Mouse (Mus musculus): Measurements from ENCODE around the gene Otof. TPM values are rescaled to one million over a fixed set of nuclear protein-coding genes. Genes with fewer than 3 reads are reported as not detected.

Gene Otof
- polyA plus RNA-seq, 1 experiment from 2014 or later = not detected

DNA sequence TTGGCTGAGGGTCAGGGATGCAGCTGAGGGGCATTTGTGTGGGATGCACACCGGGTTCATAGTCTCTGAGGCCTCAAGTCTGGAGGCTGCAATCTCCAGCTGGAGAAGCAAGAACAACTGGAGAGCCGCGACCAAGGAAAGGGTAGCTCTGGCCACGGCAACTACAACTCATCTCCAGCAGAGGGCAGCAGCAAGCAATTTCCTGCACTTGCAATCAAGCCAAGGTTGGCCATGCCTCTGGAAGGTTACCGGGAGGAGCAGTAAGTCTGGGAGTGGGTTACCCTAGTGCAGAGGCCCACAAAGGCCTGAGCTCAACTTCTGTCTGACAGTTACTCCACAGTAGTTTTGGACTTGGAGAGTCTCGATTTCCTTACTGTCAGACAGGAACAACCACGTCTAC, 70.3 kb downstream of the Otof start:
- H3K4me3 ChIP-seq (ENCODE audit: low read depth, low read length) = no peak overlapping the region
- ATAC-seq (no peak), DNase-seq (peak; percentile 76)
- peak; percentile 88 for TF ChIP-seq CTCF (IDR thresholded peaks at IDR 0.05; ENCODE audit: low read depth)
- no peak for TF ChIP-seq EP300 (IDR thresholded peaks at IDR 0.05; ENCODE audit: low read depth)
- no peak overlapping the region for H3K9ac ChIP-seq (replicated peaks)
- no peaks in the 10 kb centered on the region for H3K4me1 ChIP-seq (ENCODE audit: insufficient read depth)
- no peaks in the 10 kb centered on the region for H3K27me3 ChIP-seq (ENCODE audit: insufficient read depth, low read length)
- no peak overlapping the region for H3K4me2 ChIP-seq (ENCODE audit: low read depth, low read length)
- 20% methylated on average over 7 of the region's 7 CpGs for WGBS (ENCODE audit: insufficient replicate concordance)
- H3K36me3 ChIP-seq (replicated peaks; ENCODE audit: insufficient read depth, low read length) = no peaks in the 10 kb centered on the region
- H3K27ac ChIP-seq (ENCODE audit: low read depth) = no peak overlapping the region
- H3K9me3 ChIP-seq (ENCODE audit: low read length) = no peaks in the 10 kb centered on the region

DNA sequence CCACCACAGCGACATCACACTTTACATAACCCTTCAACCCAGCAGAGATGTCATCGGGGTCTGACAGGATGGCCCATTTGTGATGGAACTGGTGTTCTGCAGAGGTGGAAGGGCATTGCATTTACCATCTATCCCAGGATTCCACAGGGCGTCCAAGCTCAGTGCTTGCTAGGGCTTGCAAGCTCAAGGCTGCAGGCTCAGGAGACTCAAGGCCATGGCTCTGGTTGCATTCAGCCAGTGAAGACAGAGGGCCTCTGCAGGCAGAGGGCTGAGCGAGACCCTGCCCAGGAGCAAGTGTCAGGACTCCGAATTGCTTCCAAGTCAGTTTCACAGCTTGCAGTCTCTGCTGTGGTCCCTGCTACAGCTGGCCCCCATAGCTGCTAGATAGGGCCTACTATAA, 71.9 kb downstream of the Otof start:
- DNase-seq = no peak
- Histone ChIP-seq H3K36me3 (replicated peaks; ENCODE audit: insufficient read depth, low read length) (no peaks in the 10 kb centered on the region), H3K4me2 (ENCODE audit: low read depth, low read length) (no peak overlapping the region), H3K9me3 (ENCODE audit: low read length) (no peaks in the 10 kb centered on the region), H3K4me3 (ENCODE audit: low read depth, low read length) (no peak overlapping the region), H3K27me3 (ENCODE audit: insufficient read depth, low read length) (no peaks in the 10 kb centered on the region), H3K9ac (replicated peaks) (no peak overlapping the region), H3K4me1 (ENCODE audit: insufficient read depth) (no peaks in the 10 kb centered on the region), H3K27ac (ENCODE audit: low read depth) (no peak overlapping the region)
- WGBS (ENCODE audit: insufficient replicate concordance) = 81% methylated on average over 5 of the region's 5 CpGs
- no peak for TF ChIP-seq EP300 (IDR thresholded peaks at IDR 0.05; ENCODE audit: low read depth)
- no peak for TF ChIP-seq CTCF (IDR thresholded peaks at IDR 0.05; ENCODE audit: low read depth)
- no peak for ATAC-seq

DNA sequence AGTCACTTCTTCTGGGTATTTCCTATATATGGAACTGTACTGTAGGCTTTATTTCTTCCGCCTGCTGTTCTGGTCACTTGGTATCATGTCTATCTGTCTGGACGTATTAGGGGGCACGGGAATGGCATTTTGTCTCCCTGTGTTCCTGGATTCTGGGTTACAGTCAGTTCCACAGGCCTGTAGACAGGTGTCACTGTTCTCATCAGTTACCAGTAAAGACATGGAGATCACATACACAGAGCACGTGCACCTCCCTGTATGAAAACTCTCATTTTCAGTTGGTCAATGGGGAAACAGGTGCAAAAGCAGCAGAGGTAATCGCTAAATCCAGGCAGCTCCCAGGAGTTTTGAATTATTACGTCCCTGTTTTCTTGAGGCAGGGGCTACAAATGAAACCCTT, 74.0 kb downstream of the Otof start:
- 68% methylated on average over 6 of the region's 6 CpGs for WGBS (ENCODE audit: insufficient replicate concordance)
- DNase-seq = no peak
- Histone ChIP-seq H3K4me2 (ENCODE audit: low read depth, low read length) (no peak overlapping the region), H3K27me3 (ENCODE audit: insufficient read depth, low read length) (no peaks in the 10 kb centered on the region), H3K4me3 (ENCODE audit: low read depth, low read length) (no peak overlapping the region), H3K9me3 (ENCODE audit: low read length) (no peaks in the 10 kb centered on the region), H3K9ac (replicated peaks) (no peak overlapping the region), H3K27ac (ENCODE audit: low read depth) (no peak overlapping the region), H3K4me1 (ENCODE audit: insufficient read depth) (no peaks in the 10 kb centered on the region), H3K36me3 (replicated peaks; ENCODE audit: insufficient read depth, low read length) (no peaks in the 10 kb centered on the region)
- no peak for ATAC-seq
- TF ChIP-seq CTCF (IDR thresholded peaks at IDR 0.05; ENCODE audit: low read depth) = no peak
- TF ChIP-seq EP300 (IDR thresholded peaks at IDR 0.05; ENCODE audit: low read depth) = no peak

DNA sequence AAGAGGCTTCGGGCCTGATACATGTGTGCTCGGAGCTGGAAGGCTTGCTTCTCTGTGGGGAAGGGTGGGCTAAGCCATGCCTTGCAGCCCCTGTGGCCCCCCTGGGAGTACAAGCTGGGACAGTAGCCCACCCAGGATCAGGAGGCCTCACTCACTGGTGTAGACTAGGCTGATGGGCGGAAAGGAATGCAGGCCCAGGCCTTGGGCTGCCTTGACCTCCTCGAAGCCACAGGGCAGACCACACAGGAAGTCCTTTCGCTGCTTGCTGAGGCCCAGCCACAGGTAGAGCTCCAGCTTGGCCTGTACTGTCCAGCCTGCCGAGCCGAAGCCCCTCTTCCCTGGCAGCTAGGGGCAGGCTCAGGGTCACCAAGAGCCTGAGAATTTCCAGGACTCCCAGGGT, 78.9 kb downstream of the Otof start:
- no peak for ATAC-seq
- H3K9me3 ChIP-seq (ENCODE audit: low read length) = no peaks in the 10 kb centered on the region
- no peak overlapping the region for H3K4me3 ChIP-seq (ENCODE audit: low read depth, low read length)
- TF ChIP-seq CTCF (IDR thresholded peaks at IDR 0.05; ENCODE audit: low read depth) = no peak
- no peak for TF ChIP-seq EP300 (IDR thresholded peaks at IDR 0.05; ENCODE audit: low read depth)
- 42% methylated on average over 7 of the region's 7 CpGs for WGBS (ENCODE audit: insufficient replicate concordance)
- DNase-seq = no peak
- no peaks in the 10 kb centered on the region for H3K36me3 ChIP-seq (replicated peaks; ENCODE audit: insufficient read depth, low read length)
- no peak overlapping the region for H3K27ac ChIP-seq (ENCODE audit: low read depth)
- H3K4me1 ChIP-seq (ENCODE audit: insufficient read depth) = no peaks in the 10 kb centered on the region
- H3K27me3 ChIP-seq (ENCODE audit: insufficient read depth, low read length) = no peaks in the 10 kb centered on the region
- no peak overlapping the region for H3K9ac ChIP-seq (replicated peaks)
- no peak overlapping the region for H3K4me2 ChIP-seq (ENCODE audit: low read depth, low read length)

DNA sequence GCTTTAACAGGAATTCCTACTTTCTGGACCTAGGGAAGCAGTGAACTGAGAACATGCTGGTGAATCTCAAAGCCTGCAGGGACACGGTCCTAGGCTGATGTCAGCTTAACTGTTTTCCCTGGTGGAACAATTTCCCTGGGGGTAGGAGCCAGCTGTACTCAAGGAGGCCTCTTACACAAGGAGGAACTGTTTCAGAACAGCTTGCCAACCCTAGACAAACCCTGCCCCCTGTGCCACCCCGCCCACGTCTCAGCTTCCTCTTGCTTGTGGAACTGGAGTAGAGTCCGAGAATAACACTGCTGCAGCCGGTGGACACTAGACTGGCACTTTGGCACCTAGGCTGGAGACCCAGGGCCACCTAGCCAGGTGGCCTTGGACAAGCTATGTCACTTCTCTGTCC, 92.3 kb downstream of the Otof start:
- Histone ChIP-seq H3K4me3 (ENCODE audit: low read depth, low read length) (no peak overlapping the region), H3K9me3 (ENCODE audit: low read length) (no peaks in the 10 kb centered on the region), H3K4me1 (ENCODE audit: insufficient read depth) (0 out of 2 replicates have a peak, but pooled peaks cover 2% of the 10 kb centered on the region), H3K9ac (replicated peaks) (no peak overlapping the region), H3K4me2 (ENCODE audit: low read depth, low read length) (no peak overlapping the region), H3K27ac (ENCODE audit: low read depth) (no peak overlapping the region), H3K27me3 (ENCODE audit: insufficient read depth, low read length) (no peaks in the 10 kb centered on the region), H3K36me3 (replicated peaks; ENCODE audit: insufficient read depth, low read length) (no peaks in the 10 kb centered on the region)
- DNase-seq (peak; percentile 42), ATAC-seq (no peak)
- TF ChIP-seq EP300 (IDR thresholded peaks at IDR 0.05; ENCODE audit: low read depth) (no peak), CTCF (IDR thresholded peaks at IDR 0.05; ENCODE audit: low read depth) (no peak)
- WGBS (ENCODE audit: insufficient replicate concordance) = 34% methylated on average over 5 of the region's 5 CpGs

DNA sequence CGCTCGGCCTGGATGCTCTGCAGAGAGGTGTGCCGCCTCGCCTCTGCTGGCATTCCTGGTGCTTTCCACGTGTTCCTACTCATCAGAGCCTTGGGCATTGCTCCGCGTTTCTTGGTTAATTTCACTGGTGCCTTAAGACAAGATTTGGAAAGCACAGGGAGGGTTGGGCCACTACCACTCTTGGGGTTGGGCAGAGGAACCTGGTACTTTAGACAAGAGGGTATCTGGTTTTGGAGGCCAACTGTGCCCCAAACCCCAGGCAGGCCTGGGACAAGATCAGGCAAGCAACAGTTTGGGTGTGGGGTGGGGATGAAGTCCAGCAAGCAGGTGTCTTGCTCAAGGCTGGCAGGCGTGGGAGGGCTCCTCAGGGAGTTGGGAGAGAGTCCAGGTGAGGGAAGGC, 94.3 kb downstream of the Otof start:
- no peak overlapping the region for H3K4me3 ChIP-seq (ENCODE audit: low read depth, low read length)
- no peaks in the 10 kb centered on the region for H3K36me3 ChIP-seq (replicated peaks; ENCODE audit: insufficient read depth, low read length)
- no peaks in the 10 kb centered on the region for H3K27me3 ChIP-seq (ENCODE audit: insufficient read depth, low read length)
- no peak overlapping the region for H3K9ac ChIP-seq (replicated peaks)
- no peak for TF ChIP-seq EP300 (IDR thresholded peaks at IDR 0.05; ENCODE audit: low read depth)
- no peak for TF ChIP-seq CTCF (IDR thresholded peaks at IDR 0.05; ENCODE audit: low read depth)
- 0 out of 2 replicates have a peak, but pooled peaks cover 2% of the 10 kb centered on the region for H3K4me1 ChIP-seq (ENCODE audit: insufficient read depth)
- no peak overlapping the region for H3K27ac ChIP-seq (ENCODE audit: low read depth)
- 72% methylated on average over 8 of the region's 8 CpGs for WGBS (ENCODE audit: insufficient replicate concordance)
- no peaks in the 10 kb centered on the region for H3K9me3 ChIP-seq (ENCODE audit: low read length)
- no peak for ATAC-seq
- no peak for DNase-seq
- H3K4me2 ChIP-seq (ENCODE audit: low read depth, low read length) = no peak overlapping the region

Measured in liver, postnatal 0 days (tissue).